Mouse (Mus musculus) testis, adult 2 months (tissue): ENCODE data around the gene Duox2. TPM values are rescaled to one million over a fixed set of nuclear protein-coding genes. Genes with fewer than 3 reads are reported as not detected.

Source experiments
- H3K27ac ChIP-seq: fragments of 200-500 bp; 2 replicates; pipeline ENCODE4 v1.5.1; 2012; ENCODE audit warnings: low read depth, low read length; ENCODE audit not compliant: control insufficient read depth, insufficient read depth
- H3K27me3 ChIP-seq: fragments of 200-500 bp; 2 replicates; pipeline ENCODE4 v1.6.1; 2012; ENCODE audit warnings: mild to moderate bottlenecking, low read length, moderate library complexity; ENCODE audit not compliant: control insufficient read depth, insufficient read depth
- H3K36me3 ChIP-seq: fragments of 200-500 bp; 2 replicates; pipeline ENCODE4 v1.6.1; 2012; ENCODE audit warnings: mild to moderate bottlenecking, low read length; ENCODE audit not compliant: control insufficient read depth, insufficient read depth
- H3K4me1 ChIP-seq: fragments of 200-500 bp; 2 replicates; pipeline ENCODE4 v1.6.1; 2012; ENCODE audit warnings: low read length; ENCODE audit not compliant: control insufficient read depth, insufficient read depth
- H3K4me3 ChIP-seq: fragments of 200-500 bp; 2 replicates; pipeline ENCODE4 v1.5.1; 2012; ENCODE audit warnings: low read depth, mild to moderate bottlenecking, low read length, moderate library complexity, mixed read lengths; ENCODE audit not compliant: control insufficient read depth
- CTCF ChIP-seq: fragments of 200-500 bp; IDR thresholded peaks from 2 replicates; pipeline ENCODE4 v1.5.1; 2012; ENCODE audit warnings: low read depth, mild to moderate bottlenecking, inconsistent platforms, low read length, moderate library complexity; ENCODE audit not compliant: control insufficient read depth, insufficient read depth, insufficient replicate concordance
- POLR2A ChIP-seq: fragments of 200-500 bp; IDR thresholded peaks from 2 replicates; pipeline ENCODE4 v1.6.1; 2012; ENCODE audit warnings: low read depth, mild to moderate bottlenecking, inconsistent platforms, low read length, moderate library complexity; ENCODE audit not compliant: control insufficient read depth
- polyA plus RNA-seq: library from polyadenylated mRNA; depleted of rRNA; stranded (reverse); fragments of >200 nt; gene quantifications from 2 replicates; pipeline ENCODE4 v1.2.3, GENCODE M21; 2012; rRNA removed

Gene Duox2
- polyA plus RNA-seq, 1 experiment, result 0.11 TPM

DNA sequence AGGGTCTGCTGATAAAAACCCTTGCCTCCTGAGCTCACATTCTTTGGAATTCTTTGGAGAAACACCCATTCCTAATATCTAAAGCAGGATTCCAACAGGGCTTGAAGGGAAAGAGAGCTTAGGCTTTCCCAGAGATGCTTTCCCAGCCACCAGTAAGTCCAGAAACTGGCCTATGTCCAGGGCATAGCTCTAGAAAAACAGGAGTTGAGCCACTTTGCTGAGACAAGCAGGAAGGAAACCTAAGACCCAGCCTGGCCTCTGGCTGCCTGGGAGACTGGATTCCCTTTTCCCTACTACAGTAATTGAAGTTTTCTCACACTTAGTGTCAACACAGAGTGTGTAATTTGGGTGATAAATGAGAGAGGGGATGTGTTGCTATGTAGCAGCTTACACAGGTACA lies 61.9 kb downstream of the Duox2 start:
- Histone ChIP-seq H3K36me3 (peaks cover 1% of the 10 kb centered on the region; the same call in 1 of the 2 replicates), H3K4me3 (peak overlapping the region; percentile 16; the same call in 1 of the 2 replicates), H3K27me3 (no peaks in the 10 kb centered on the region), H3K27ac (no peak overlapping the region), H3K4me1 (peaks cover 14% of the 10 kb centered on the region)
- TF ChIP-seq POLR2A (no peak), CTCF (no peak)

DNA sequence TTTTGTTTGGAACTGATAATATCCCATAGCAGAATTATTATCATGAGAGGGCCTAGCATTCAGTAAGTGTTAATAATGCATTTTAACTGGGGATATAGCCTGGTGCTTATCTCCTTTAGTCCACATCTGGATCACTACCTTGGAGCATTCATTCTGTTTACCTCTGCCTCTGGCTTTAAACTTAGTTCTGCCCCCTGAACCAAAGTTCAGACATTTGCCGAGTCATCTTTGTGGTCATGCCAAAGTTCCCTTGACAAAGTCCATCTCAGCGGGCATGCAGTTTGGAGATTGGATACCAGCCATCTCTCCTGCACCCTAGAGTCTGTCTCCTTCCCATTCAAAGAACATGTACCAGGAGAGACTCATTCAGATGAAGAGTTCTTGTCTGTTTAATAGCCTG lies 62.8 kb downstream of the Duox2 start:
- TF ChIP-seq CTCF (no peak), POLR2A (no peak)
- peak overlapping the region; percentile 96 for H3K27ac ChIP-seq
- peaks cover 1% of the 10 kb centered on the region; the same call in 1 of the 2 replicates for H3K36me3 ChIP-seq
- no peaks in the 10 kb centered on the region for H3K27me3 ChIP-seq
- peaks cover 14% of the 10 kb centered on the region for H3K4me1 ChIP-seq
- H3K4me3 ChIP-seq, result peak overlapping the region; percentile 91

- H3K27ac ChIP-seq, result peak within 1 kb of the TSS; percentile 96
- TF ChIP-seq CTCF (no peak), POLR2A (0 out of 2 replicates have a peak, but pooled peaks have one; percentile 45)
- H3K36me3 ChIP-seq, result peaks cover 1% of the 10 kb centered on the region; the same call in 1 of the 2 replicates
- H3K27me3 ChIP-seq, result no peaks in the 10 kb centered on the region
- H3K4me1 ChIP-seq, result peaks cover 14% of the 10 kb centered on the region
- peak within 1 kb of the TSS; percentile 91 for H3K4me3 ChIP-seq
Measured at GRCm38 (mm10) chr2:122234611-122235288, 63.5 kb downstream of the Duox2 start, which contains the start of gene Sord. TSS of gene Sord (plus strand) at chr2:122234749.

DNA sequence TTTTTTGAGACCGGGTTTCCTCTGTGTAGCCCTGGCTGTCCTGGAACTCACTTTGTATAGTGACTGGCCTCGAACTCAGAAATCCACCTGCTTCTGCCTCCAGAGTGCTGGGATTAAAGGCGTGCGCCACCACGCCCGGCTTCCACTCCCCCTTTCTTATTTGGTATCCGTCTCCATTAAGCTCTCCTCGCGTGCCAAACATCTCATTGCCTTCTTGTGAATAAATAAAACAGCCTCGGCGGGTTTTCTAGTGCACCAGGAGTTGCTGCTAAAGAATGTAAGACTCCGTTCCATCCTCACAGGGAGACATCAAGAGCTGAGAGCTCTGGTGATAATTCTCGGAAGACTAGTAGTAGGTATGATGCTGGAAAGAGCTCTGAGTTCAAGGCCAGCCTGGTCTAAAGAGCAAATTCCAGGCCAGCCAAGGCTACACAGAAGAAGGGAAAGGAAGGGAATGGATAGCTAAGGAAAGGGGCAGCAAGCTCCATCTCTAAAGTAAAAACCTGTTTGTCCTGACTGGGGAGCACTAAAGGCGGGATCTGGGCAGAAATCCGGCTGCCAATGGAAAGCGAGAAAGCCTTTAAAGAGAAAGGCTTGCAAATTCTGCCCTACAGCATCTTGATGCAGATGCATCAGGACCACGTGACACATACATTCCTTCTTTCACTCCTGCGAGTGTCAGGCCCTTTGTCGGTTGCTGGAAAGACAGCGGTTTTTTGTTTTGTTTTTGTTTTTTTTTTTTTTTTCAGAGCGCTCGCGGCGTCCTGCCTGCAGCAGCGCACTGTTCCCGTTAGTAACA lies 64.3 kb downstream of the Duox2 start:
- Histone ChIP-seq H3K4me1 (peaks cover 14% of the 10 kb centered on the region), H3K4me3 (peak overlapping the region; percentile 91), H3K27me3 (no peaks in the 10 kb centered on the region), H3K27ac (0 out of 2 replicates have a peak overlapping the region, but pooled peaks have one; percentile 3), H3K36me3 (peaks cover 1% of the 10 kb centered on the region; the same call in 1 of the 2 replicates)
- no peak for TF ChIP-seq CTCF
- no peak for TF ChIP-seq POLR2A

DNA sequence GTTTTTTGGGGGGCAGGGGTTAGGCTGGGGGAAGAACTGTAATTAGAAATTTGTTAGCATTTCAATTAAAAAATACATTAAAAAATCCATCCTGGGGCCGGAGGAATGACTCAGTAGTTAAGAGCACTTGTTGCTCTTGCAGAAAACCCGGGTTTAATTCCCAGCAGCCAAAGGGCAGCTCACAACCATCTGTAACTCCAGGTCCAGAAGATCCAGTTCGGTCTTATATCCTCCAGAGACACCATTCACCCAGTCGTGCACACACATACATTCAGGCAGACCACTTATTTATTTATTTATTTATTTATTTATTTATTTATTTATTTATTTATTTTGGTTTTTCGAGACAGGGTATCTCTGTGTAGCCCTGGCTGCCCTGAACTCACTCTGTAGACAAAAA lies 64.9 kb downstream of the Duox2 start:
- no peaks in the 10 kb centered on the region for H3K27me3 ChIP-seq
- H3K4me3 ChIP-seq, result no peak overlapping the region

DNA sequence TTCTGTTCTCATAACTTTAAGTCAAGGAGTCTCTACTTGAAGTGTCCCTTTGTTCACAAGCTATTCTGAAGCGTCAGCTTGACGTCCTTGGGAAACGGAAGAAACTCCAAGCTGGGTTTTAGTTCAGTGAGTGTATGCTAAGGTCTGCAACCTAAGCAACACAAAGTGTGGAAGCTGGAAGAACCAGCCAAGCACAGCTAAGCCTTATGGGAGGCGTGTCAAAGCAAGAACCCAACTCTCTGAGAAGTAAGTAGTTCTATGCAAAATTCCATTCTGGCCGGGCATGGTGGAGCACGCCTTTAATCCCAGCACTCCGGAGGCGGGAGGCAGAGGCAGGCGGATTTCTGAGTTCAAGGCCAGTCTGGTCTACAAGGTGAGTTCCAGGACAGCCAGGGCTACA lies 66.6 kb downstream of the Duox2 start:
- H3K4me3 ChIP-seq, result no peak overlapping the region
- no peak for TF ChIP-seq CTCF
- no peak for TF ChIP-seq POLR2A
- peaks cover 14% of the 10 kb centered on the region for H3K4me1 ChIP-seq
- H3K27me3 ChIP-seq, result no peaks in the 10 kb centered on the region
- H3K36me3 ChIP-seq, result peaks cover 1% of the 10 kb centered on the region; the same call in 1 of the 2 replicates
- no peak overlapping the region for H3K27ac ChIP-seq

More for the DNA sequence above, 64.9 kb downstream of the Duox2 start:
- Histone ChIP-seq H3K27ac (no peak overlapping the region), H3K4me1 (peaks cover 14% of the 10 kb centered on the region), H3K36me3 (peaks cover 1% of the 10 kb centered on the region; the same call in 1 of the 2 replicates)
- TF ChIP-seq POLR2A (no peak), CTCF (no peak)

- TF ChIP-seq POLR2A (no peak), CTCF (no peak)
- Histone ChIP-seq H3K4me1 (peaks cover 8% of the 10 kb centered on the region), H3K27me3 (no peaks in the 10 kb centered on the region), H3K36me3 (no peaks in the 10 kb centered on the region; the same call in 1 of the 2 replicates), H3K27ac (no peak overlapping the region), H3K4me3 (no peak overlapping the region)
Measured at GRCm38 (mm10) chr2:122230395-122230794, 67.9 kb downstream of the Duox2 start.

Other genes starting within 250 kb of the Duox2 start
- gene Spg11, start 180.1 kb downstream of the Duox2 start, polyA plus RNA-seq, result 6.4 and 8.0 TPM in 2 replicates
- 35.8 and 163 TPM in 2 replicates for gene B2m, start 150.8 kb downstream of the Duox2 start, polyA plus RNA-seq
- 108 and 122 TPM in 2 replicates for gene Trim69, start 137.7 kb downstream of the Duox2 start, polyA plus RNA-seq
- 0.40 and 0.86 TPM in 2 replicates for gene Patl2, start 112.3 kb downstream of the Duox2 start, polyA plus RNA-seq
- gene Terb2, start 112.2 kb downstream of the Duox2 start, polyA plus RNA-seq, result 1.3 and 1.6 TPM in 2 replicates
- 740 and 863 TPM in 2 replicates for gene Sord, start 63.7 kb downstream of the Duox2 start, polyA plus RNA-seq
- gene Duoxa2, start 451 bp upstream of the Duox2 start, polyA plus RNA-seq, result 0.06 and 0.08 TPM in 2 replicates
- gene Duoxa1, start 15.3 kb upstream of the Duox2 start, polyA plus RNA-seq, result 0.12 and 0.41 TPM in 2 replicates
- gene Duox1, start 17.2 kb upstream of the Duox2 start, polyA plus RNA-seq, result 0.07 and 0.09 TPM in 2 replicates
- 16.7 and 19.4 TPM in 2 replicates for gene Shf, start 70.7 kb upstream of the Duox2 start, polyA plus RNA-seq
- 0.20 and 0.26 TPM in 2 replicates for gene Slc28a2, start 128.0 kb upstream of the Duox2 start, polyA plus RNA-seq
- gene Gm14085, start 186.5 kb upstream of the Duox2 start, polyA plus RNA-seq, result 0.14 and 0.19 TPM in 2 replicates